Mouse (Mus musculus) inflammation-experienced regulatory T-cells, adult 6 months (primary cell): Measurements from ENCODE around the gene I830077J02Rik. TPM values are rescaled to one million over a fixed set of nuclear protein-coding genes. Genes with fewer than 3 reads are reported as not detected.

Experiments
- ATAC-seq: one replicate; pipeline ENCODE4 v1.8.0; 2017
- polyA plus RNA-seq, 3 experiments: library from polyadenylated mRNA; unstranded; fragments of 100-300 nt; shearing (Covaris generic); gene quantifications; one replicate each; pipeline ENCODE4 v1.2.1; 2017

I830077J02Rik gene
- polyA plus RNA-seq, 3 experiments from 2014 or later: 1.3 to 1.8 TPM; not detected in 1

DNA sequence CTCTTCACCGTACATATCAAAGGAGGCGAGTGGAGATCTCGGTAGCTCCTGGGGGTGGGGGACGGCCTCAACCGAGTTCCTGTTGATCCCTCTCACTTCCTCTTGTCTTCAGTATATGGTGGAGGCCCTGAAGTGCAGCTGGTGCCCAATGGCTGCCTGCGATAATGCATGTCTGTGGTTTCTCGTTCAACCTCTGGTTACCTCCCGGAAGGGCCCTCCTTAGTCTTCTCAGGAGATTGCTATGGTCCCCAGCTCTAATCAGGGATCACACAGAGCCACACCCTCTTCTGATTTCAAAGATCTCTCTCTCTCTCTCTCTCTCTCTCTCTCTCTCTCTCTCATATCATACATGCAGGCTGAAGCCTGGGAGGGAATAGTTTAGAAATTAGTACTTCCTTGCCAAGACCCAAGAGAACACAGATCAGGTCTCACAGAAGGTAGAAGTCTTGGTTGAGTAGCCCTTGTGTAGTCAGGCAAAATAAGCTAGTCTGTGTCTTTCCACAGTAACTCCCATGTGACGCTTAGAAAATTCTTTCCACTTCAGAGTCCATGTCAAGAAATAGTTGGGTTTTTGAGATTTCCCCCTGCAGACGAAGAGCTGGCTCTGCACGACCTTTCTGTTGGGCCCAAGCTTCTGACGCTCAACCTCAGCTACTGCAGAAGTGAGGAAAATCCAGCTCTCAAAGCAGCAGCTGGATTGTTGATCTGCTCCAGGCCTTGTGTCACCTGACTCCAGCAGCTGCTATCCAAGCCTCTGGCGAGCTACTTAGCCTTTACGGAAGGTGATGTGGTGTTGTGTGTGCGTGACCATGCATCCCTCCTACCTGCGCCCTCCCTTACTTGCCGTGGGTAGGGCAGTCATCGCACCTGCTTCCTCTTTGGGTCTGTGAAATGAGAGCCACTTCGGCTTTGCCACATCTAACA is 39.6 kb downstream of the I830077J02Rik start:
- ATAC-seq: peak; percentile 55

DNA sequence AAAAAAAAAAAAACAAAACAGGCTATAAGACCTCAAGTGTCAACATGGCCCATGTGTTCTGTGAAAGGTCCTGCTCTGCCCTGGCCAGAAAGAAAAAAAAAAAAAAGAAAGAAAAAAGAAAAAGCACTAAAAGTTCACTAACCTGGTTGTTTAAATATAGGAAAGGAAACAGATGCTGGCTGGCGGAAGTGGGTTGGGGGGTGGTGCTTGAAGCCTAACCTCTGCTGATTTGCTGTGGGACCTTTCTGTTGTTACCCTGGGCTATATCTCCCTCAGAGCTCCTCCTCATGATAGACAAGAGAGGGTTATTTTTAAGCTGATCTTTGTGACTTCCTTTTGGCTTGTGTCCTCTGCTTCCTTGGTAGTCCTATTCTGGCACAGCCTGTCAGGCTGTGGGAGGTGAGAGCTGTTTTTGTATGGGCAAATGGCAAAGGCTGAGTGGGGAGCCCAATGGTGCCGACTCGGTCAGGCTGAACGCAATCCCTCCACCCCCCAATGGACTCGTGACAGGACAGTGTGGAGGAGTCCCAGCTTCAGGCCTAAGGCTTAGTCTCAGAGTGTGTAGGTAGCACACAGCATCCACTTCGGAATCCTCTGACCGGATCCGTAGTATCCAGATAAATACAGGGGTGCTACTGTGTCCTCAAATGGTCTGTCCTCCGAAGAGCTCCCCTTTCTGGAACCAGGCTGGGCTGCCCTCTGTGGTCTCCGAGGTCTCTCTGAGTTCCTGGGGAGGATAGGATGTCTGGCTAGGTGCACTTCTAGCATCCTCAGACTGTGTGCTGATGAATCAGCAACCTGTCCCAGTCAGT is 40.5 kb downstream of the I830077J02Rik start:
- peak; percentile 72 for ATAC-seq

DNA sequence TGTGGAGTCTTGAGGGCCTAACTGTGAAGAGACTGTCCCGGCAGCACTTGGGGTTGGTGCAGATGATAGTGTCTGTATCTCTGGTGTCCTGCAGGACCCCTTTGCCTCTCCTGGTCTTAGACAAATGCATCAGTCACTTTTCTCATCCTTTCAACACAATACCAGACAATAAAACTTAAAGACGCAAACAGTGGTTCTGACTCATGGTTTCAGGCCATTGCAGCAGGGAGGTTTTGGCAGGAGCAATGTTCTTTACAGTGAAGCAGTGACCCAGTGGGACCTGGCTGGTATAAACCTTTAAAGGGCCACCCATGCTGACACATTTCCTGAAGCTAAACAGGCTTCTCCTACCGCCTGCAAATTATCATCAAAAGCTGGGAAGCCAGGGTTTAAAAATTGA is 41.3 kb downstream of the I830077J02Rik start:
- no peak for ATAC-seq

DNA sequence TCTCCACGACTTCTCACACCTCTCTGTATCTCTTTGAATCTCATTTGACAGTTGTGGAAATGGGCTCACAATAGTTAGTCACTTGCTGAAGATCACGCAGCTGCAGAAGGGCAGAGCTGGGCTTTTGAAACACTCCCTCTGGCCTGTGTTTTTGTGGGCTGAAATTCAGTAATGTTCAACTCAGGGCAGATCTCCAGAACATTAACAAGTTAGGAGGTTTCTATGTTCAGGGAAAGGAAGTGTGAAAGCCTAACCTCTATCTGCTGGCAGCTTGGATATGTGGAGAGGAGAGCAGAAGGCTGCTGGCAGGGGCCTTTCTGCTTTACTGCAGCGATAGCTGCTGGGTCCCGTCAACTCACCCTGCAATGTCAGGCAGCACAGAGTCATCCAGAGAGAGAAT is 42.2 kb downstream of the I830077J02Rik start:
- ATAC-seq: no peak

DNA sequence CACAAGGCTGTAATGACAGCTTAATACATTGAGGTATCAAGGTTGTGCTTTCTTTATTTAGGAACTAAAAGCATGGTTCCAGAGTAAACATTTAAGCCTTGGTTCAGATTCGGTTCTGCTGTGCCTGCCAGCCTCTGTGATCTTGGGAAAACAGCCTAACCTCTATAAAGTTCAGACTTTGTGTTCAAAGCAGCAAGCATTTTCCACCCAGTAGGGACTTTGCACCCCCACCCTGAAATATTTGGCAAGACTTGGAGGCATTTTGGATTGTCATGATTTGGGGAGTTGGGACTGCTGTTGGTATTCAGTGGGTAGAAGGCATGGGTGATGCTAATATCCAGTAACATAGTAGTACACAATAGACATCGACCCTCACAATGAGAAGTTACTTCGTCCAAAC is 43.5 kb downstream of the I830077J02Rik start:
- no peak for ATAC-seq

DNA sequence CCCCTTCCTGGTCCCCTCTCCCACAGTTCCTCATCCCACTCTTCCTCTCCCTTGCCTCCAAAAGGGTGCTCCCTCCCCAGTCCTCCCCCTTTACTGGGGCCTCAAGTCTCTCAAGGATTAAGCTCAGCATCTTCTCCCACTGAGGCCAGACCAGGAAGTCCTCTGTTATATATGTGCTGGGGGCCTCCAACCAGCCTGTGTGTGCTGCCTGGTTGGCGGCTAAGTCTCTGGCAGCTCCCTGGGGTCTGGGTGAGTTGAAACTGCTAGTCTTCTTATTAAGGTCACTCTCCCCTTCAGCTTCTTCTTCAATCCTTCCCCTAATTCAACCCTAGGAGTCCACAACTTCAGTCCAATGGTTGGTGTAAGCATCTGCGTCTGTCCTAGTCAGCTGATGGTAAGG is 49.4 kb downstream of the I830077J02Rik start:
- ATAC-seq: no peak

DNA sequence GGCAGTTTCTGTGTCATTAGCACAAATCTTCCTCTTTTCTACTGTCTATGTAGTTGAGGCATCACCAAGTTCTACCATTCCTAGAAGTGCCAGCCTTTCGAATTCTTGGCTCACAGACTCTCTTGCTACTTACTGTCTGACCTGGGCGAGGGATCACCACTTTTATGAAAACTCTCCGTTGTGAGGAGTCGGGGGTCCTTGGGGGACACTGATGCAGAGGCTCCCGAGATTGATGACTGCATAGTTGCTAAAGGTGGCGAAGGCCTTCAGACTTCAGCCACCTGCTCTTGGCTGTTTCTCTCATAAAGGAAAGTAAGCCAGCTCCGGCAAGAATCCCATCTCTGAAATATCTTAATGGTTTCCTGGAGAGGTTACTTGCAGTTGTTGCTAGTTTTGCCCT is 50.4 kb downstream of the I830077J02Rik start:
- no peak for ATAC-seq

DNA sequence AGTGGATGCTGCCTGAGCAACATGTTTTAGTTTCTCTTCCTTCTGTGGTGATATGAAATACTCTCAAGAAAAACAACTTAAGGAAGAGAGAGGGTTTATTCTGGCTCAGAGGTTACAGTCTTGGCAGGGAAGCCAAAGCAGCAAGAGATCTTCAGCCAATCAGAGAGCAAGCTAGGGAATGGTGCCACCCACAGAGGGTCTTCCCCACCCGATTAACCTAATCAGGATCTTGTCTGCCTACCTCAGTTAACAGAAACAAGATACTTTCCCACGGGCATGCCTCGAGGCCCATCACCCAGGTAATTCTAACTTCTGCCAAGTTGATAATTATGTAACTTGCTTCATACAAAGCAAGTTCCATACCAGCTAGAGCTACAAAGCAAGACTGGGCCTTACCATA is 52.0 kb downstream of the I830077J02Rik start:
- no peak for ATAC-seq

DNA sequence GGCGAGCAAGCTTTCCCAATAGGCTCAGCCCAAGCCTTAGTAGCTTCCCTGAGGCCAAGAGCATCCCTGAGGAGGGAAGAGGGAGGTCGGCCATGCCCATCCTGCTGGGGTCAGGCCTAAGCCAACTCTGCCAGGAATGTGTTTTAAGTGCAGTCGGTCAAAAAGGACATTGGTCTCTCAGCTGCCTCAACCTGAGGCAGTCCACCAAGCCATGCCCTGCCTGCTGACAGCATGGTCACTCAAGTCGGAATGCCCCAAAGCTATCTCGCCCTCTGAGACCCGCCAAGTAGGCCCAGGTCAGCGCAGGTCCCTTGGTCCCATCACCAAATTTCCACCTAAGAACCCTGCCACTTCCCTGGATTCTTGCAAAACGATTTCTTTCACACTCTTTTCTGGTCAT is 53.7 kb downstream of the I830077J02Rik start:
- no peak for ATAC-seq

DNA sequence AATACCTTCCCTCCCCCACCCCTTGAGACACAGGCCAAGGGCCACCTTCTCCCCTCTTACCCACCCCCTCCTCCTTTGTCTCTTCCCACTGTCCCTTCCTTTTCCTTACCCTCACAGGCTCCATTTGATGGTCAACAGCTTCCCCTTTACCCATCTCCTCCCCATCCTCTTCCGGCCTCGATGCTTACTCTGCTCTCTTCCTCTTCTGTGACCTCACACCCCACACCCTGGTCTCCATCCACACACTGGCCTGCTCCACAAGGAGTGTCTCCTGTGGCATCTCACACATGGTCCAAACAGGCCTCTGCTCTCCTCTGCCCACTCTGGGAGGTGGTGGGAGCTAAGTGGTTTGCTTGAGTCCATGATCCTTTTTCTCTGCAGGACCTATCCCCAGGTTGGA is 54.5 kb downstream of the I830077J02Rik start:
- no peak for ATAC-seq

DNA sequence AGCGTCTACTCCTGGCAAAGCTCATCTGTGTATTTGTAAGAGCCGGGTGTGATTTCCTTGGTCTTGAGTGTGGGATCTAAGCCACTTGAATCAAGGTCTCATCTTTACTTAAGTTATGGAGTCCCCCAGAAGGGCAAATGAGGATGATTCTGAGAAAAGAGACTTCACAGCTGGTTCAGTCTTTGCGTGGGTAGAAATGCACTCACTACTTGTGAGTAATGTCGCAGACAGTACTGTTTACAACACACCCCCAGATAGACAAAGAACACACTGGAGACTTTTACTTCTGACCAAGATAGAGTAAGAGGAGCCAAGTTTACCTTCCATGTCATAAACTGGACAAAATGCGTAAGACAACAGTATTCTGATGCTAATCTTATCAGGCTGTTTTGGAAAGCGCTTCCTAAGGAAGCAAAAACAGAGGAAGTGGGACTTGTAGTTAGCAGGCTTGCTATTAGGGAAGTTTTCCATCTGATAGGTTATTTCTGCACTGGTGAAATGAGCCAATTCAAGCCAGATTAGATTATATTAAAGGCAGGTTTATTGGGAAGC is 55.1 kb downstream of the I830077J02Rik start:
- no peak for ATAC-seq

DNA sequence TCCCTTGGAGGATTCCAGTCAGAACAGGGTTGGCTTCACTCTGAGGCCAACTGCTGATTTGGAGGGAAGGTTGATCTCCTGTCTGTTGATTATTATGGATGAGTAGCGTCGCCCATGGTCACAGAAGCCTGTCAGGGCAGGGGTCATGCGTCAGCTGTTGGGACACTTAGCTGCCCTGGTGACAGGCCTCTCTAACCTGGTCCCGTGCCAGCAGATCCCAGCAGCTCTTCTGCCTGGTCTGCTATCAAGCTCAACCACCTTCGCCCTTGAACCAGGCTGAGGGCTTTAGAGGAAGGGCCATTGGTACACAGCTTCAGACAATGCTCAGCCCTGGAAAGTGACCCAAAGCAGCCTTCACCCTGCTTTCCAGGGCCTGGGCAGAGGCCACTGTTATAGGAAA is 56.4 kb downstream of the I830077J02Rik start:
- no peak for ATAC-seq

Other genes with a start within 250 kb of the I830077J02Rik start
- 10 to 100 TPM in 2 of 3 experiments, 1 to 10 TPM in 1; 9.9 to 16.3 (median 13.4) TPM for gene Ddx20, start 245.1 kb downstream of the I830077J02Rik start, polyA plus RNA-seq
- 1 to 10 TPM; 1.5 to 2.0 (median 1.8) TPM for gene Inka2, start 228.1 kb downstream of the I830077J02Rik start, polyA plus RNA-seq
- 100 to 1,000 TPM; 142 to 303 (median 166) TPM for gene Rap1a, start 131.3 kb downstream of the I830077J02Rik start, polyA plus RNA-seq
- under 1 TPM in 2 of 3 experiments, not detected in 1; 0.26 to 0.39 TPM for gene Adora3, start 61.8 kb downstream of the I830077J02Rik start, polyA plus RNA-seq
- not detected for gene Tmigd3, start 61.8 kb downstream of the I830077J02Rik start, polyA plus RNA-seq
- 10 to 100 TPM; 43.7 to 76.5 (median 68.7) TPM for gene Wdr77, start 26.7 kb upstream of the I830077J02Rik start, polyA plus RNA-seq
- gene Atp5f1, start 27.4 kb upstream of the I830077J02Rik start, polyA plus RNA-seq: 100 to 1,000 TPM; 356 to 533 (median 366) TPM
- 1 to 10 TPM; 1.4 to 4.3 (median 4.2) TPM for gene Ovgp1, start 41.0 kb upstream of the I830077J02Rik start, polyA plus RNA-seq
- gene Pifo, start 82.0 kb upstream of the I830077J02Rik start, polyA plus RNA-seq: under 1 TPM; 0.38 to 0.88 (median 0.83) TPM
- 1 to 10 TPM; 2.5 to 8.1 (median 7.1) TPM for gene Chil5, start 100.2 kb upstream of the I830077J02Rik start, polyA plus RNA-seq
- gene Chia1, start 180.6 kb upstream of the I830077J02Rik start, polyA plus RNA-seq: under 1 TPM in 2 of 3 experiments, not detected in 1; 0.29 to 0.64 TPM
- gene Chil3, start 234.9 kb upstream of the I830077J02Rik start, polyA plus RNA-seq: not detected